Mouse (Mus musculus): ENCODE data around the gene Cdk2ap2.

Gene Cdk2ap2

DNA sequence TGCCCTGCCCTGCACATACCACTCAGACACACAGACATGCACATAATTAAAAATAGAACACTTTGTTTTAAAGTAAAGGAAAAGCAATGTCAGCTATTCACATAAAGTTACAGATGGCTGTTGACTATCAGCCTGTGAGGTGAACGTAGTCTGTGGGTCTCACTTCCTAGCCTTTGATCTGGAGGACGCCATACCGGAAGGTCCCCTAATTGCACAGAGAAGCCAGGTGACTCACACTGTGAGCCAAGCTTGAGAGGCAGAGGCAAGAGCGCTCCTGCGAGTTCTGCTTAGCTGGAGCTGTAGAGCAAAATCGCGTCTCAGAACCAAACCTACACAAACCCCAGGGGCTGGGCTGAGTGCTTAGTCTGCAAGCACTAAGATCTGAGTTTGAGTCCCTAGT, 3.2 kb upstream of the Cdk2ap2 start:
- in situ Hi-C loops (cut with MboI, MseI): no loop called here

DNA sequence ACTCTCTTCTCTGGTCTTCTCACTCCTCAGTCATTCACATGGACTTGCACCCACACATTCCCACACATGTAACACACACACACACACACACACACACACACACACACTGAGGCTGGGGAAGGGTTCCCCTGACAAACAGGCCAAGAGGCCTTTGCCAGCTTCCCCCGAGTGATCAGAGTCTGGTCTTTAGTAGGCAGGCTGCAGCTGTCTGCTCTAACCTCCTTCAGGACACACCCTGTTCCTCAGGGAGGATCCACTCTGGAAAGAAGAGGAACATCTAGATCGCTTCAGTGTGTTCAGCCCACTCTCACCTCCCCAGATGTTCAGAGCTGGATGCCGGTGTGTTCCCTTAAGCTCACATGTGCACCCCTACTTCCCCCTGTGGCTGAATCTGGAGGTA, 2.6 kb upstream of the Cdk2ap2 start:
- in situ Hi-C loops (cut with MboI, MseI): no loop called here

DNA sequence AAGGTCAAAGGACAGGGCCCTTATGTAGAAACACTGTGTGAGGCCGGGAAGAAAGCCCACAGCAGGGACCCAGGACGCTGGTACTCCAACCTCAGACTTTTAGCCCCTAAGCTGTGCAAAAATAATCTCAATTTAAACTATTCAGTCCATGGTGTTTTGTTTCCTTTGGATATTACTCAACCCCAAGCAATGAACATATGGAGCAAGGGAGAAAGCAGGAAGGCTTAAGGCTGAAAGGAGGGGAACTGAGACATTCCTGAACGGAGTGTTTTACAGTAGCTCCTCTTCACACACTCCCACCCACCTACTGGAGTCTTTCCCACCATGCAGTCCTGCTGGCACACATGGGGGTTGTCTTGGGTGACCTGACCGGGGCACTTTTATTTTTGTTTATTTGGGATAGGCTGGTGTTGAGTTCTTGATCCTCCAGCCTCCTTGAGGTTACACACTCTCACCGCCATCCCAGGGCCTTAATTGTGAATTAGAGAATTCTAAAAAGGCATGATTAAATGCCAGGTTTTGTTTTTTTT, 2.1 kb upstream of the Cdk2ap2 start:
- in situ Hi-C loops (cut with MboI, MseI): no loop called here

DNA sequence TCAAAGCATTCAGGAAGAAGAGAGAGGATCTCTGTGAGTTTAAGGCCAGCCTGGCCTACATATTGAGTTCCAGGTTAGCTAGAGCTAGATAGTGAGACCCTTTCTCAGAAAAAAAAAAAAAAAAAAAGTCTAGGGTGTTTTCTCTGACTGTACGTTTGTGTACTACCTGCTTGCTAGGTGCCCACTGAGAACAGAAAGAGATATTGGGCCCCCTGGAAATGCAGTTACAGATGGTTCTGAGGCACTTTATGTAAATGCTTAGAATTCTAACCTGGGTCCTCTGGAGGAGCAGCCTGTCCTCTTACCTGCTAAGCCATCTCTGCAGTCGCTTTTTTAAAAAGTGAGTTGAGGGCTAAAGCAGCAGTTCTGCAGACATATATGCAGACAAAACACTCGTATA, 1.2 kb upstream of the Cdk2ap2 start:
- in situ Hi-C loops (cut with MboI, MseI): no loop called here

DNA sequence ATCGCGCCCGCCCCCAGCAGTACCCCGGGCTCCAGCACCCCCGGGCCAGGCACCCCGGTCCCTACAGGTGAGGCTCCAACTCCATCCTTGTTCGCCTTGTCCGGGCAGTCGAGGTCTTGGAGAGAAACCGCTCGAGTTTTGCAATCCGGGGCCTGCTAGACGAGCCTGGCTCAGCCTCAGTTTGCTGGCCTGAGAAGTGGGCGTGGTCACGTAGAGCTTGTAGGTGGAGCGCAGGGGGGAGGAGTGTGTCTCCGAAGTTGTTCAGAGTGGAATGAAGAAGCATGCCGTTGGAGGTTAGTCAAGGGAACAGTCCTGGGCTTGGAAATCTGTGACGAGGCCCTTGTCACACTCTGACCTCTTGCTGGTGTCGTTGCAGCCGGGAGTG, 451 bp downstream of the Cdk2ap2 start:
- in situ Hi-C loops (cut with MboI, MseI): no loop called here

GRCm38 (mm10) chr19:4098426-4098825, 1.4 kb downstream of the Cdk2ap2 start:
- in situ Hi-C loops (cut with MboI, MseI): no loop called here

DNA sequence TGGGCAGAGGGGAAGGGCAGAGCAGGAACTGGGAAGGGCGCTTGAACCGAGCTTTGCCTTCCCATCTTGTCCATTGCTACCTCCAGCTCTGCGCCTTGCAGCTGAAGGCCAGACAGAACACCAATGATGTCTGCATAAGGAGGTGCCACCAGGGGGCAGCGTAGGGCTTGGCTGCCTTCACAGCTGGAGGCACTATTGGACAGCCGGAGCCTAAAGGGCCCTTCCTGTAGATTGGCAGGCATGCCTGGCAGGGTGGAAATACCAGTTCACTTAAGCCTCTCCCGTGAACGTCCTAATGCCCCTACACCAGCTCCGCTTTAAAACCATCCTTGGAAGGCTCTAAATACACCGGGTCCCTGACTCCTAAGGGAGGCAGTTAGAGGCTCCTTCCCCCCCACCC, 2.1 kb downstream of the Cdk2ap2 start:
- in situ Hi-C loops (cut with MboI, MseI): no loop called here

GRCm38 (mm10) chr19:4099837-4100717, 3.1 kb downstream of the Cdk2ap2 start, which contains the start of gene Pitpnm1:
Pitpnm1 (plus strand) TSS chr19:4099998.
- in situ Hi-C loops (cut with MboI, MseI): no loop called here

GRCm38 (mm10) chr19:4100718-4101261, 3.8 kb downstream of the Cdk2ap2 start:
- in situ Hi-C loops (cut with MboI, MseI): no loop called here

DNA sequence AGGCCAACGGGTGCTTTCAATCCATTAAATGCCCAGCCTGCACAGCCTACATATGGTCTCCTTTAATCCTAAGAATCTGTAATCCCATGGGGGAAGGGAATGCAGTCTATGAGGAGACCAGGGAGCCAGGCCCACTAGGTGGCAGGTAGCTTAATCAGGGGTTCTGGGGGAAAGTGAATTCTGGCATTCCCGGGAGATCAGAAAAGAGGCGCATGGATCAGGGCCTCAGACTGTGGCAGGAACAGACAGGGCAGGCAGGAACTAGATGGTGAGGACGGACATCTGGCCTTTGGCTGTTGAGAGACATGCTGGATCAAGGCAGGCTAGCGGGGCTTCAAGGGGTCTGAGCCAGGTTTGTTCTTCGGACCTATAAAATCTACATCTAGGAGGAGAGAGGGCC, 4.5 kb downstream of the Cdk2ap2 start:
- in situ Hi-C loops (cut with MboI, MseI): no loop called here

DNA sequence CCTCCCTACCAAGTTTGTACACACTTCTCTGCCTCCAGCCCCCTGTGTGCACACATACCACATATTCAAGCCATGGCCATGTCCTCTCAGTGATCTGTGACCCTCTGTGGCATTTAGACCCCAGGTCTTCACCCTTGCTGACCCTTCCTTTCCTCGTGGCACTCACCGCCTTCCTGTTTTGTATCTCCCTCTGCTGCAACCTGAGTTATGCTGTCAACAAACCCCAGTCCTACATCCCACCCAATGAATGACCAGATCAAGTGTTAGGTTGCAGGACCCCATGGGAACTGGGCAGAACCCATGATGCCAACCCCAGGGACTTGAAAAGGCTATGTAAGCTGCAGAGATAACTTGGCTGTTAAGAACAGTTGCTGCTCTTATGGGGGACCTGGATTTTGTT, 5.1 kb downstream of the Cdk2ap2 start:
- in situ Hi-C loops (cut with MboI, MseI): no loop called here

DNA sequence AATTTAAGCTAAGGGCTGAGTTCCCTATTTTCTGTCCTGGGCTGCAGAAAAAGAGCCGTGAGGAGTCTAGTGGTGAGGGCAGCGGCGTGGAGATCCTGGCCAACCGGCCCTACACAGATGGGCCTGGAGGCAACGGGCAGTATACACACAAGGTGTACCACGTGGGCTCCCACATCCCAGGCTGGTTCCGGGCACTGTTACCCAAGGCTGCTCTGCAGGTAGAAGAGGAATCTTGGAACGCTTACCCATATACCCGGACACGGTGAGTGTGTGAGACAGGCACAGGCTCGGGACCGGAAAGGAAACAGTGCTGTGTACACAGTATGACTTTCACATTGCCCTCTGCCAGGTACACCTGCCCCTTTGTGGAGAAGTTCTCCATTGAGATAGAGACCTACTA, 5.6 kb downstream of the Cdk2ap2 start:
- in situ Hi-C loops (cut with MboI, MseI): no loop called here

DNA sequence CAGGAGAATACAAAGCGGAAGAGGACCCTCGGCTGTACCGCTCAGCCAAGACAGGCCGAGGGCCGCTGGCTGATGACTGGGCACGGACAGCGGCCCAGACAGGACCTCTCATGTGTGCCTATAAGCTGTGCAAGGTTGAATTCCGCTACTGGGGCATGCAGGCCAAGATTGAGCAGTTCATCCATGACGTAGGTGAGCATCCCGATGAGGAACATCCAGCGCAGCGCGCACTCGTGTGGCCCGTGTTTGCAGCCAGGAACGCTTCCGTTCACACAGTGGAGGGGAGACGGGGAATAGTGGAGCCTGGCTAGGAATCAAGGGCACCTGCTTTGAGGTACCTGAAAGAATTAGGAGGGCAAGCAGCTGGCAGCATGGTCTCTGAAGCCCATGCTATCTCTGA, 6.3 kb downstream of the Cdk2ap2 start:
- in situ Hi-C loops (cut with MboI, MseI): no loop called here

DNA sequence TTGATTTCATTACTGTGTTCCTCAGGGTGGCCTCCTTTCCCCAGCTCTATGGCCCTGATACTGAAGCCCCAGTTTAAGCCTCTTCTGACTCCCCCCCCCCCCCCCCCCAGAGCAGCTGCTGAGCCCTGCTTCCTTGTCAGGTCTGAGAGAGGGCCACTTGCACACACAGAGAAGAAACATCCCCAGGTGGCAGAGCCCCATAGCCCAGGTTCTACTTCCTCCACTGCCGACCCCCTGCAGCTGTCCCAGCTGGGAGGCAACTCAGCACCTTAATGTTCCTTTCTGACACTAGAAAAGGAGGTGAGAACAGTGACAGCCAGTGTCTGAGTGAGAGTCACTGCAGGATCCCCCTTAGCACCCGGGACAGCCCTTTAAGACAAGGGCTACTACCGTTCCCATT, 6.8 kb downstream of the Cdk2ap2 start:
- in situ Hi-C loops (cut with MboI, MseI): no loop called here

GRCm38 (mm10) chr19:4104675-4105194, 7.8 kb downstream of the Cdk2ap2 start:
- in situ Hi-C loops (cut with MboI, MseI): no loop called here

GRCm38 (mm10) chr19:4106654-4107053, 9.7 kb downstream of the Cdk2ap2 start:
- in situ Hi-C loops (cut with MboI, MseI): no loop called here

- in situ Hi-C loops (cut with MboI, MseI): no loop called here
Observed at GRCm38 (mm10) chr19:4108535-4108934, 11.6 kb downstream of the Cdk2ap2 start.

DNA sequence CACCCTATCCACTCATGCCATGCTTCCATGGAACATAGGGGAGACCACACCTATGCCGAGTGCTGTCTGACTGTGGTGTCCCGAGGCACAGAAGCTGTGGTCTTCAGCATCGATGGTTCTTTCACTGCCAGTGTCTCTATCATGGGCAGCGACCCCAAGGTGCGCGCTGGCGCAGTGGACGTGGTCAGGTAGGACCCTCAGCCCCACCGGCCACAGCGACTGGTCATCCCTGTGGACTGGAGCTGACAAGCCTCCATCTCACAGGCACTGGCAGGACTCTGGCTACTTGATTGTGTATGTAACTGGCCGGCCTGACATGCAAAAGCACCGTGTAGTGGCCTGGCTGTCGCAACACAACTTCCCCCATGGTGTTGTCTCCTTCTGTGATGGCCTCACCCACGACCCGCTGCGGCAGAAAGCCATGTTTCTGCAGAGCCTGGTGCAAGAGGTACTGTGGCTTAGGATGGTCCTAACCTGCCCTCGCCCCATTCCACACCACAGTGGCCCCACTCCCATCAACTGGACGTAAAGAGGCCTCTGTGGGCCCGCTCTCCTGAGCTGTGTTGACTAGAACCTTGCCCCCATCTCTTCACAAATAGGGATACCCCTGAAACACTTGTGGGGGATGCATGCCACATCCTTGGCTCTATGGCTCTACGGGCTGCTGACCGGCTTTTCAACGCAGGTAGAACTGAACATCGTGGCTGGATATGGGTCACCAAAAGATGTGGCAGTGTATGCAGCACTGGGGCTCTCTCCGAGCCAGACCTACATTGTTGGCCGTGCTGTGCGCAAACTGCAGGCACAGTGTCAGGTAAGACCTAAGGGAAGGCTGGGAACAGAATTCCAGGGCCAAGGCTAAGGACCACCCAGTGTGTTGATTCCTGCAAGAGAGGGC, 15.3 kb downstream of the Cdk2ap2 start:
- in situ Hi-C loops (cut with MboI, MseI): loop anchor here (5.0 kb wide), 1 partner anchor 75 kb away; no protein-coding TSS in a partner anchor

DNA sequence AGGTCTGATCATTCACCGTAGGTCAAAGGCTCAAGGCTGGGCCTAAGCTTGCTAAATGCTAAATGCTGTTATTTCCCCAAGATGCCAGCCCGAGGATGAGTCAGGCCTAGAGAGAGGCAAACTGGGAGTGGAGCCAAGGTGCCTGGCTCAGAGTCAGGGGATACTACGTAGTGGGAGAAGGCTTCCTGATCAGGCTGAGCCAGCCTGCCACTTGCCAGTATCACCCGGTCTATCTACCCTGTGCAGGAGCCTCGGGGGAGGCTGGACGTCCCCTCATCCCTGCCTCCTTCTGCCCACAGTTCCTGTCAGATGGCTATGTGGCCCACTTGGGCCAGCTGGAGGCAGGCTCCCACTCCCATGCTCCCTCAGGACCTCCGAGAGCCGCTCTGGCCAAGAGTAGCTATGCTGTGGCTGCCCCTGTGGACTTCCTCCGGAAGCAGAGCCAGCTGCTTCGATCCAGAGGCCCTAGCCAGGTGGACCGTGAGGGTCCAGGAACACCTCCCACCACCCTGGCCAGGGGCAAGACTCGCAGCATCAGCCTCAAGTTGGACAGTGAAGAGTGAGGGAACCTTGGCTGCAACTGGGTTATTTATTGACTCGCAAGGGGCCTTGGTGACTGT, 16.3 kb downstream of the Cdk2ap2 start:
- in situ Hi-C loops (cut with MboI, MseI): loop anchor here (5.0 kb wide), 1 partner anchor 74 kb away; no protein-coding TSS in a partner anchor

GRCm38 (mm10) chr19:4113806-4114230, 16.8 kb downstream of the Cdk2ap2 start:
- in situ Hi-C loops (cut with MboI, MseI): loop anchor here (5.0 kb wide), 1 partner anchor 73 kb away; no protein-coding TSS in a partner anchor

- in situ Hi-C loops (cut with MboI, MseI): loop anchor here (5.0 kb wide), 1 partner anchor 73 kb away; no protein-coding TSS in a partner anchor
Observed at GRCm38 (mm10) chr19:4114551-4114950, 17.6 kb downstream of the Cdk2ap2 start.
